Mouse (Mus musculus) fibroblast of lung, adult 2 months (primary cell): ENCODE measurements around the gene Snx20.
A peak's percentile ranks its signal among the peaks of the same experiment; 100 is the strongest.

Experiments
- DNase-seq: peaks from one replicate; pipeline ENCODE4 v3.0.0-alpha.2; 2011; ENCODE audit warnings: low read depth

Gene Snx20

DNA sequence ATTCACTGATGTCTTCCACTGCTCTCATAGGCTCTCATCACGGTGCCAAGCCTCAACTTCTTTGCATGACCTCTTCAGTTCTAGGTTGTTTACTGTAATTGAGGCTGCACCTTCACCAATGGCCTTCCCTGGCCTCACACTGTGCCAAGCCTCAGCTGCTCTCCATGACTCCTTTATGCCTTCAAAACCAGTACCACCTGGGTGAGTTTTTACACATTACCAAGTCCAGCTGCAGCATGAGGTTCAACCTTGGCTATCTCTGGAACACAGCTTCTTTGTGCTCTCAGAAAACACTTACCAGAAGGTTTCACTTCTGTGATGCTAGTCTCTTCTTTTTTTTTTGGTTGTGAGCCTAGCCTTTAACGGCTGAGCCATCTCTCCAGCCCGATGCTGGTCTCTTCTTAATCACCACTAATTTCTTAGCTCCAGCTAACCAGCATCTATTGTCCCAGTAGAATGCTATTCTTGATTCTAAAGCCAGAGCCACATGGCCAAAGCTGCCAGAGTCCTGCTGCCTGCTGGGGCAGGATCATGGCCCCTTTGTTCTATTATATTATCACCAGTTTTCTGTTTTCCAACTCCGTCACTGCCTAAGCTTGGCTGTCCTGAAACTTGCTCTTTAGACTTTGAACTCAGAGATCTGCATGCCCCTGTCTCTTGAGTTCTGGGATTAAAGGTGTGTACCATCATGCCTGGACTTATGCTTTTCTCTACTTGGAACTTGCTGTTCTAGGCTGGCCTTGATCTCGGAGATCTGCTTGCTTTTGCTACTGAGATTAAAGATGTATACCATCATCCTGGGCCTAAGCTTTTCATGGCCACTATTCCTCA lies 7.0 kb upstream of the Snx20 start:
- no peak for DNase-seq

DNA sequence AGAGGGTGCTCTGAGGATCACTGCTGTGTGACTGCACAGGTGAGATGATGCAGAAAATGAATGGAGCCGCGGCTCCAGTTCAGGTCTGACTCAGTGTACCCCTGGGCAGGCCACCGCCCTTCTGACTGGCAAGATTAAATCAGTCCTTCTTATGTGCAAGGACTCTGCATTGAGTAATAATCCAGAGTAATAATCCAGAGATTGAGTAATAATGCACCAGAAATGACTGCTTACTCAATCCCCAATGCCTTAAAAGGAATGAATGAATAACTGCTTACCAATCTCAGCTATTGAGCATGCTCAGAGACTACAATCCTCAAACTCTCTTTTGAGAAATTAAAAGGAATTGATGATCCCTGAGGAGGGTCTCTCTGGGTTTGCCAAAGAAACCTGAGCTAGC lies 3.0 kb upstream of the Snx20 start:
- no peak for DNase-seq

DNA sequence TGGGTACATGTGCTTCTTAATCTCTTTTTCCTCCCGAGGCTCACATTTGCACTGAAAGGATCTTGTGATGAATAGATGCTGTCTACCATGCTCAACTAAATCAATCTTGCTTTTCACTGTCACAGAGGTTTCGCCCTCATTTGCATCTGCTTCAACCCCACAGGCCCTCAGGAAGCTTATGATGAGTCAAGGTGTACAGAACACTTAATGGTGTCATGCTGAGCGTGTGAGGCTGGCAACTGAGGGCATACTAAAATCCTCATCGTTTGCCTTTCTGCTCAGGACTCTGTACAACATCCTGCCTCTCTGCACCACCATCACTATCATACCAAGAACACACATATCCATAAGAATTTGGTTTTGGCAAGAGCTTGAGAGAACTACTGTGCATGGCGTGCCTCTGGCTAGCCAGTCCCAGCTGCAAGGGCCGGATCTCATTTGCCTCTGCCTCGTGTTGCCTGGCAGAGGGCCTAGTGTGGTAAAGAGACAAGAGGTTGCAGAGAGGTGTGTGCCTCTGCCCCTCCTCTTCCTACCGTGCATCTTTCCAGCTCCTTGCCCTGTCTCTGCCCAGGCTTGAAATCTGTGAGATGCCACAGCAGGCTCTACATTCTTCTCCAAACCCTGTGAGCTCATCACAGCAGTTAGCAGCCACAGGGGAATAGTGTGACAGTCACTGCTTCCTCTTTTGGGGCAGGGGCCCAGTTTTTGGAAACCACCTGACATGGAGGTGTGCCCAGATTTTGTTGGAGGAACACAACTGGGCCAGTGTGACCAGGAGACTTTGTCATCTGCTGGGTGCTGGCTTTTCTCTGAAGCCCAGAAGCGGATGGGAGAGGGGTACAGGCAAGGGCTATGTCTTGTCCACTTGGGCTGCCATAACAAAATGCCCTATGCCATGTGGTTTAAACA lies 1.4 kb upstream of the Snx20 start:
- DNase-seq = no peak

DNA sequence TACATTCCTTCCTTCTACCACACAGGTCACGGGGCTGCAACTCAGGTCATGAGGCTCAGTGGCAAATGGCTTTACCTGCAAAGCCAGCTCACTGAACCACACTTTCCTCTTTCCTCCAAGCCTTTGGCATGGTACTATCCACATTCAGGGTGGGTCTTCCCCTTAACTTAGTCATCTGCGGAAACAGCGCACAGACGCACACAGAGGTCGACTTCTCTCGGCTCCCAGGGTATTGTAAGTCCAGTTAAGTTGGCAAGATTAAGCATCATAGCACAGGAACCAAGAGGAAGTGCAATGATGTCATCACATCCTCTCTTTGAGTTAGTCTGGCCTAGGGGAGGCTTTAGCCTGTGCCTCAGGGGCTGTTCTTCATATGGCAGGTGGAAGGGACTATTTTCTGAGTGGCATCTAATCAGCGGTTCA lies 2.6 kb downstream of the Snx20 start:
- DNase-seq = no peak

DNA sequence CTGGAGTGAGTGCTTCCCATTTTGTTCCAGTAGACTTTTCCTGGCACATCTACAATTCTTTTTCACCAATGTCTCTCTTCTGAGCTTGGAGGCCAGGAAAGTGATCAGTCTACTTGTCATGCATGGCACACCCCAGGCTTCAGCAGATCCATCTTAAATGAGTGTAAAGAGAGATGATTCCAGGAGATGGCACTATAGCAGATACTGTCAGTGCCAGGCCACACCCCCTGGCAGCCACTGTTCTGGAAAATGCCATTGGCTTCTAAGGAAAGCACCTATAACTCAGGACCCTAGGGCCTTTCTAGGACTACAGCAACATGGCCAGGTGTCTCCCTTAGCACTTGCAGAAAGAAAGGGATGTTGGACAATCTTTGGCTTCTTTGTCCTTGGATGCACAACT lies 4.8 kb downstream of the Snx20 start:
- no peak for DNase-seq

DNA sequence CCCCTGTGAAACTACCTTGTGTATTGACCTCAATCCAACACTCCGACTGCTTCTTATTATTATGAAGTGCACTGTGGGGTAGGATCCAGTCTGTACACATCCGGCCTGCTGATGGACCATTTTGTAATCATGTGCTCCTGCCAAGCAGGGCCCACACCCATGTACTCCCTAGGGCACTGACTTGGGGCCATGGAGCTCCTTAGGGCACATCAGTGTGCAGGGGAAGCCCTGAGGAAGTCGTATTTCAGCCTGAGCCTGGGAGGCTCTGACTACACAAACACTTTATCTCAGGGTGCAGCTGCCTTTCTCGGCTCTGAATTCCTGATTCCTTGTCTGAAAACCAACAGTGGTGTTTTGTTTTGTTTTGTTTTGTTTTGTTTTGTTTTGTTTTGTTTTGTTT lies 5.7 kb downstream of the Snx20 start:
- DNase-seq = no peak

DNA sequence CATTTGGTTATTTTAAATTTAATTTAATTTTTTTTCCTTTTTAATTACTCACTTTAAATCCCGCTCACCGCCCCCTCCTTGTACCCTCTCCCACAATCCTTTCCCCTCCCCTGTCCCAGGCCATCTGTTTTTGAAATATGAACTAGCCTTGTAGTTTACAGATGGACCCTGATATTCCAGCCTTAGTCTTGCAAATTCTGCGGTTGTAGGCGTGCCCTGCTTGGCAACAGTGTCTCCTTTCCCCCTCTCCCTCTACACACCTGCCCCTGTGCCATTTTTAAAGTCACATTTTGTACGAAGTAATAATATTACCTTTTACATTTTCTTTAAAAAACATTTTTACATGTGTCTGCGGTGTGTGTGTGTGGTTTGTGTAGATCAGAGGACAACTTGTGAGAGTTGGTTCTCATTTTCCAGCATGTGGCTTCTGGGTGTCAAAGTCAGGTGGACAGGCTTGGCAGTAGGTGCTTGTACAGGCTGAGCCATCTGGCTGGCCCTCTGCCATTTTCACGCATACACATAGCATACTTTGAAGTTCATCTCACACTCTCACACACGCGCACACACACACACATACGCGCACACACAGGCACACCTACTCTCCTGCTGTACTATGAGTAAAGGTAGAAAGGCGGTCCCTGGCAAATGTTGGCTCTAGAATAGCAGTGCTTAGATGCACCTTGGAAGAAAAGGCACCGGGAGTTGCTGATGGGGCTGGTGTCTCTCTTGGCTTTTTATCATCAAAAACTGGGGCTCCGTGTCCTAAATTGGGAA lies 7.7 kb downstream of the Snx20 start:
- no peak for DNase-seq

DNA sequence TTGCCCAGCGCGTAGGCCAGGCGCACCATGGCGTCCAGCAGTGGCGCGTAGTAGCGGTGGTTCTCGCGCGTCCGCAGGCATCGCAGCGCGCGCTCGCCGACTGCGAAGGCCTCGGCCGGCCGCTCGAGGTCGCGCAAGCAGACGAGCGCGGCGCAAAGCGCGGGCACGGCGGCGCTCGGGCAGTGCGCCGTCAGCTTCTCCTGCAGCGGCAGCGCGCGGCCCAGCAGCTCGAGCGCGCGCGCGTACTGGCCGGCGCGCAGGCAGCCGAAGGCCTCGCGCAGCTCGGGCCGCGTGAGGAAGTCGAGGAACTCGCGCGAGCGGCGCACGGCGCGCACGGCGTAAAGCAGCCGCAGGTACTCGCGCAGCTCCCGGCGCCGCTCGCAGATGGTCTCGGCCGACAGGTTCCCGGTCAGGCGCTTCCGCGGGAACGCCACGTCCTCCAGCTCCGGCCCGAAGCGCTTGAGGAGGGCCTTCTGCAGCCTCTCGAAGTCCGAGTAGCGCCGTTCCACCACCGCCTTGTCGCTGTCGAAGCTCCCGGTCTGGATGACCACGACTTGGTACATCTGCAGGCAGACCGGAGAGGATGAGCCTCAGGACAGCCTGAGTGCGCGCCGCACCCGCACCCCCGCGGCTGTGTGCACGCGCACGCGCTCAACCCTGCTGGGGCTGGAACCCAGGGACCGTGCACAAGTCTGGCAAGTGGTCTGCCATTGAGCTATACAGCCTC lies 8.5 kb downstream of the Snx20 start:
- peak; percentile 65 for DNase-seq

DNA sequence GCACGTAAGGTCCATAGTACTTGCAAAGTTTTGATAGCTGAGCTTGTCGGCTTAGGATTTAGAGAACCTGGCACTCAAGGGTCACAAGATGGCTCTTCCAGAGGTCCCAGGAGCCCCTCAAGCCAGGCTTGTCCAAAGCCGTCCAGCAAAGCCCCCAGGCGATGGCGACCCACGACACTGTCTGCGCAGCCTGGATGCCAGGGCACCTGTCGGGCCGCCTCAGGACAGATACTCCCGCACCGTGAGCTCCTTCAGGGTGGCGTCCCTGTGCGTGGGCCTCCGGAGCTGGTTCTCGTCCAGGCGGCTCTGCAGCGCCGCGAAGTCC lies 9.0 kb downstream of the Snx20 start:
- DNase-seq = no peak

DNA sequence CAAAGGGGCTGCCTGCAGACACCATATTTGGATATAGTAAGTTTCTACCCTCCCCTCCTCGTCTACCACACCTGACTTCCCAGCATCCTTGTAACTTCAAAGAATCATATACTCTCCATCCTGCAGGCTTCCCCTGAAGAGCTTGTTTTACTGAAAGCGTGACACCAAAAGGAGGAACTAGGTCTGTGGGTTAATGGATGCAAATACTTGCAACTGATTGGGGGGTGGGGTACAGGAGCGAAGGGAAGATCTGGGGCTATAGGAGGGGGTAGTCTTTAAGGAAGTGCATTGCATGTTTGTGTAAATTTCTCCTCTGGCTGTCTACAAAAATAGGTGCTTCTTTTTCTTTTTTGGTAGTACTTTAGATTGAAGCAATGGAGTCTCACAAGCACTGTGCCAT lies 9.5 kb downstream of the Snx20 start:
- DNase-seq = no peak

DNA sequence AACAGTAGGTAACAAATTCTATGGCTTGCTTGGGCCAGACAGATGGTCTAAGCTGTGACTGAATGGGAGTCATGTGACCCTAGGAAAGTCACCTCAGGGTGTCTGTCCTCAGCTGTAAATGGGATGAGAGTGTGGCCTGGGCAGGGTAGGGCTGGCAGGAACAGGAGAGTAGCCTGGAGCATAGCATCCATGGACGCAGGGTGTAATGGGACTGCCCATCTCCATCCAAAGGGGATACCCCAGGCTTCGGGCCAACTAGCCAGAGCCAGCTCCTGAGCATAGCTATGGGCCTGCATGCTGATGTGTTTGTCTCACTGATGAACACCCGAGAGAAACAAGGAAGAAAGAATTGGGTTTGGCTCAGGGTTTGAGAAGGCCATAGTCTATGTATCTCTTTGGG lies 11.7 kb downstream of the Snx20 start:
- DNase-seq = no peak

DNA sequence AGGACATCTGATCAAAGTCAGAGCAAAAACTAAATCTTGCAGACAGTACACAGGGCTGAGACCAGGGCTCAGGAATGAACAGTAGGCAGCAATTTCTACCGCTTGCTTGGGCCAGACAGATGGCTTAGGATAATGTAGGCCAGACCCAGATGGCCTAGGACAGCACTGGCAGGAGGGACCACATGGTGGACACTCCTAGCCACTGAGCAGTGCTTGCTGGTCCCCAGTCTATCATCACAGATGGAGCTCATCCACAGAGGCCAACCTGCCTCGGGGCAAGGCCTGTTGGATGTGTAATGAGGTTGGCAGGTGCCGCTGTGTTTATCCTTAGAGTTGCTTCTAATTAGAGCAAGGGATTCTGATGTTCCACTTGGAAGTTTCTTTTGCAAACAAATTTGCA lies 12.6 kb downstream of the Snx20 start:
- no peak for DNase-seq

DNA sequence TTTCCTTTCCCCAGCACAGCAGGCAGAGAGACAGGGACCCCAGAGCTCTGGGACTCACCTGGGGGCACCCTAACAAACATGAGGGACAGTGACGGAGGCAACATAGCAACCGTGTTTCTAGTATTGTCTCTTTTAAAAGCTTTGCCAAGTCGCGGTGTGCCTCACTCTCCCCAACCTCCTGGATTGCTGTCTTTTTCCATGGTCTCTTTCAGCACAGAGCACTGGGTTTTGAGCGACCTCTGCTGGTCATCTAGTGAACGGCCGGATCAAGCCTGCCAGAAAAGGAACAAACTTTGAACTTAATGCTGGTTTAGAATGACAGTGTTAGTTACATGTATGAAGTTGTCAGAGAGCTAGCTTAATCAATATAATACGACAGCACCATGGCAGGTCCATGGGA lies 14.5 kb downstream of the Snx20 start:
- peak; percentile 26 for DNase-seq

DNA sequence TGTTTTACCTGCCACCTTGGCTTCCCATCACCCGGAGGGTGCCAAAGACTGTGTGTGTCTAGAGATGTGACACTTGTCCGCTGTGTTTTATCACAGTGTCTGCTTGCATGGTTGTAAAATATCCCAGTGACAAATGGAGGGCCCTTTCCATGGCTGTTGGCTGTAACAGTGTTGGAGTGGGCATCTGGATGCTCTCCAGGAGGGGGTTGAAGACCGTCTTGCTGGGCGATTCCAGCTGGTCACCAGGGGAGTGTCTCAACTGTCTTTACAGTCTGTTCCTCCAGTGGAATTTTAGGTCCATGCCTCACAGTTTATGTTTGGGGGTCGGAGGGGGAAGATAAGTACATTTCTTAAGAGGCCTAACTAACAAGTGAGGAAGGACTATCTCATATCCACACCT lies 15.0 kb downstream of the Snx20 start:
- no peak for DNase-seq

DNA sequence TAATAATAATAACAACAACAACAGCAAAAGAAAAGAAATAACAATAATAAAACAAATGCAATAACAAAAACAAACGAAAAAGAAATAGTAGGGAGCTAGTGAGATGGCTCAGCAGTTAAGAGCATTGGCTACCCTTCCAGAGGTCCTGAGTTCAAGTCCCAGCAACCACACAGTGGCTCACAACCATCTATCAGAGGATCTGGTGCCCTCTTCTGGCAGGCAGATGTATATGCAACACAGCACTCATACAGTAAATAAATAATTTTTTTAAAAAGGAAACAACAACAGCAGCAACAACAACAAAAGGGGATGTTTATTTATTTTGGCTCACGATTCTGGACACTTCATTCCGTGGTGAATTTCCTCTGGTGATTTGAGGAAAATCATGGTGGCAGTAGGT lies 16.4 kb downstream of the Snx20 start:
- no peak for DNase-seq

DNA sequence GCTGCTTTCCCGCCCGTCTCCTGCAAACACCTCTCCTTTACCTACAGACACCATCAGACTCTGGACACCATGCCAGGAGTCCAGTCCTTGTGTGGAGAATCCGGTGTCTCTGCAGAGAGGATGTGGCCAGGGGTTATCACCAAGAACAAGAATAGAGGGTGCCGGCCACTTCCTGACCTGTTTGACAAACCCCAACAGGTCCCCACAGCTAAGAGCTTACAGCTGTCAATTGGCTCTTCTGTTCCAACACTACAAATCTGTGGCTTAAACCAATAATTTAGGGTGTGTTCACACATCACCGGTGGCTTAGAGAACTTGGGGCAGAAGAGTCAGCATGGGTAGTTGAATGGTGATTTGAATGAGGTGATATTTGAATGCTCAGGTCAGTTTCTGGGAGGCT lies 17.3 kb downstream of the Snx20 start:
- DNase-seq = no peak

DNA sequence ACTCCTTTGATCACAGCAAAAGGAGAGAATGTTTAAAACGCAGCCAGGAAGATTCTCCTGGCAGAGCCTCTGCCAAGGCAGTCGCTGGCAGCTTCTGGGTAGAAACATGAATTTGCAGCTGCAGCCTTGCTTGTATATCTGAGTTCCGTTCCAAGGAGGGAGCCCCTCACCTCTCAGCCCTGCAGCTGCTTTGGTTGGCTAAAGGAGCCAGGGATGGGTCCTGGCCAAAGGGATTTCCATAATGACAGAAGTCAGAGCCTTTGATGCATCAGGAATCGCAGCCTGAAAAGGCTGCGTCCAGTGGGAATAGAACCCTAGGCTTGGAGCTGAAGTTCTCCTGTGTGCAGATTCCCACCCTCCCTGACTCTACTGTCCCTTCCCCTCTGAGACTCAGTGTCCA lies 20.9 kb downstream of the Snx20 start:
- no peak for DNase-seq

DNA sequence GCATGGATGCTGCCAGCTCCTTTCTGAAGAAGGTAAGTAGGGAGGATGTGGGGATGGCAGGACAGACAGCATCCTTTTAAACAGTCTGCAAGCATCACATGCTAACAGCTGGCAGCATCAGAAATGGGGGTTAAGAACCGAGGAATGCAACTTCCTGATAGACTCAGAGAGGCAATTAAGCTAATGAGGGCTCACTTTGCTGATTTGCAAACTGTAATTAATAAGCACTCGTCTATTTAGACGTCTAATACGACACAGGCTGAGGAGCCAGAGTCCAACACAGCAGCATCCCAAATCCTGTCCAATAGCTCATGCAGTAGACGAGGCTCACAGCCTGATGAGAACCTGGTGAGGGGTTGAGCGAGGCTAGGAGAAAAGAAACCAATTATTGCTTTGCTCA lies 25.7 kb downstream of the Snx20 start:
- no peak for DNase-seq

DNA sequence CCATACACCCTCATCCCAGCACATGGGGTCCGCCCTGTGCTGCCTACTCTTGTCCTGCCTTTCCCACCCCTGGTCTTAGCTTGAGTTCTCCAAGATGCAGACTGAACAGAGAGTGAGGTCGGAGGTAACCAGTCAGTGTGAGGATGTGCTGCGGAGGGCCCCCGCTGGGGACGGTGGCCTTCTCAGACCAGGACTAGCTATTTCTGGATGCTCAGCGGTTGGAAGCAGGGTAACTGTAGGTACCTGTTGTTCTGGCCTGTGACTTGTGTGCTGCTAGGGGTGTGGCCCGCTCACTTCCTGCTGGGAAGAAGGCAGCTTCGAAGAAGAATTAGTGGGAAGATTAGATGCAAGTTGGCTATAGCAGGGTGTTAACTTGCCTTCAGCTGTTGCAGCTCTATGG lies 26.9 kb downstream of the Snx20 start:
- DNase-seq = no peak

DNA sequence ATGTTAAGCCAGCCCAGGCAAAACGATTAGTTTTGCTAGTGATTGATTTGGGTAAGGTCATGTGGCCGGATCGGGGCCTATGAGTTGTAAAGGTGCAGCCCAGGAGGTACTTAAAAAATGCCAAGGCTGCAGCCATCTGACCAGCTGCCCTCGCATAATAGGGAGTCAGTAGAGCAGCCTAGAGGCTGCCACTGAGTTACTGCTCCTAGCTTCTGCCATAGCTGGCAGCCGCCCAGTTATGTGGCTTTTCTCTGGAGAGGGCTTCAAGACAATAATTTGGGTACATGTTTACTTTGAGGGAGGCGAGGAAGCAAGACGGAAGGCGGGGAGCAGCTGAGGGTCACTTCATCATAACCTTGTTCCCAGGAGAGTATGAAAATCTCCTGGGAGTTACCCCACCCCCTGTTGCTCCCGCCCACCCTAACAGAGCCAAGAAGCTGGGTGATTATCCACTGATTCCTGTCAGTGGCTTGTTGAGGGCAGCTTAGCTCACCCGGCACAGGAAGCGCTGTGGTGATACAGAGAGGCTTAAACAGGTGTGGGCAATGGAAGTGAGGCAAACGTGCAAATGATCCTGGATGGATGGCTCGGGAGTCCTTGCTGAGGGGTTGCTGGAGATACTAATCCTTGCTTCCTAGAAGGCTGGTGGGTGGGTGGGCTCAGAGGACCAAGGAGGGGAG lies 30.4 kb downstream of the Snx20 start:
- DNase-seq = no peak
